Mouse (Mus musculus) CH12.LX (cell line): Measurements from ENCODE around the gene Tshz2. TPM values are rescaled to one million over a fixed set of nuclear protein-coding genes. Genes with fewer than 3 reads are reported as not detected.

Experiments
- DNase-seq: peaks from one replicate; pipeline ENCODE4 v3.0.0-alpha.2; 2013; ENCODE audit errors: extremely low read depth
- H3K27ac ChIP-seq: 2 replicates; pipeline ENCODE4 v1.5.1; 2012; ENCODE audit warnings: low read depth, mild to moderate bottlenecking, control low read depth, moderate library complexity; ENCODE audit not compliant: insufficient read depth
- H3K27me3 ChIP-seq: replicated peaks from 2 replicates; pipeline ENCODE3; 2012; ENCODE audit warnings: inconsistent platforms
- H3K36me3 ChIP-seq, 2 experiments: replicated peaks in 1 of 2; 2 replicates each; pipeline versions ENCODE3 to v1.6.1; 2012; ENCODE audit warnings: inconsistent platforms in 1 of 2, low read length in 1 of 2, mild to moderate bottlenecking in 1 of 2, mixed read lengths in 1 of 2, moderate library complexity in 1 of 2; ENCODE audit not compliant: control insufficient read depth in 1 of 2, insufficient read depth in 1 of 2
- H3K4me1 ChIP-seq, 2 experiments: 2 replicates each; pipeline ENCODE4 v1.6.1; 2012; ENCODE audit warnings: inconsistent platforms in 1 of 2, moderate library complexity in 1 of 2; ENCODE audit not compliant: insufficient read depth in 2 of 2, control insufficient read depth in 1 of 2
- H3K4me2 ChIP-seq: 2 replicates; pipeline ENCODE4 v1.6.1; 2012; ENCODE audit warnings: low read depth, mild to moderate bottlenecking, control low read depth; ENCODE audit not compliant: poor library complexity, insufficient read depth, severe bottlenecking
- H3K4me3 ChIP-seq, 3 experiments: fragments of 150-350 bp in 1 of 3; sonication (generic) in 1 of 3; replicated peaks in 1 of 3; 2 replicates each; pipeline versions ENCODE3 to v1.5.1; 2011 to 2012; ENCODE audit warnings: low read depth in 2 of 3, low read length in 2 of 3, mild to moderate bottlenecking in 2 of 3, moderate library complexity in 2 of 3, control low read depth in 1 of 3, improper control_type of control experiment in 1 of 3, inconsistent platforms in 1 of 3, mixed read lengths in 1 of 3; ENCODE audit not compliant: poor library complexity in 1 of 3
- H3K79me2 ChIP-seq: replicated peaks from 2 replicates; pipeline ENCODE4 v1.6.1; 2012; ENCODE audit warnings: mild to moderate bottlenecking, moderate library complexity; ENCODE audit not compliant: control insufficient read depth, poor library complexity, insufficient read depth, severe bottlenecking; ENCODE audit errors: extremely low read depth
- H3K9ac ChIP-seq: 2 replicates; pipeline ENCODE4 v1.6.1; 2012; ENCODE audit warnings: low read depth, mild to moderate bottlenecking, control low read depth, moderate library complexity; ENCODE audit not compliant: insufficient read depth
- H3K9me3 ChIP-seq: replicated peaks from 2 replicates; pipeline ENCODE3; 2012; ENCODE audit warnings: low read length, inconsistent platforms, mixed read lengths
- CHD1 ChIP-seq: IDR thresholded peaks from 2 replicates; pipeline ENCODE4 v1.6.1; 2012; ENCODE audit warnings: low read depth, low read length, improper control_type of control experiment, inconsistent platforms
- CHD2 ChIP-seq: IDR thresholded peaks from 2 replicates; pipeline ENCODE4 v1.6.1; 2011; ENCODE audit warnings: low read length, improper control_type of control experiment
- CTCF ChIP-seq, 2 experiments: IDR thresholded peaks in 1 of 2; conservative IDR thresholded peaks in 1 of 2; 2 replicates each; pipeline ENCODE4 v1.5.1; 2011 to 2012; ENCODE audit warnings: low read depth in 2 of 2, low read length in 2 of 2, improper control_type of control experiment in 1 of 2, inconsistent platforms in 1 of 2, mild to moderate bottlenecking in 1 of 2, moderate library complexity in 1 of 2
- ELF1 ChIP-seq: IDR thresholded peaks from 2 replicates; pipeline ENCODE4 v1.6.1; 2014; ENCODE audit warnings: low read depth, mild to moderate bottlenecking, inconsistent platforms, low read length, improper control_type of control experiment
- GABPA ChIP-seq: IDR thresholded peaks from 2 replicates; pipeline ENCODE4 v1.6.1; 2012; ENCODE audit warnings: low read depth, low read length, improper control_type of control experiment, inconsistent platforms; ENCODE audit not compliant: insufficient replicate concordance
- HCFC1 ChIP-seq: IDR thresholded peaks from 2 replicates; pipeline ENCODE4 v1.6.1; 2012; ENCODE audit warnings: low read depth, mild to moderate bottlenecking, inconsistent platforms, low read length, improper control_type of control experiment
- IRF4 ChIP-seq: IDR thresholded peaks from 2 replicates; pipeline ENCODE4 v1.6.1; 2014; ENCODE audit warnings: low read depth, mild to moderate bottlenecking, inconsistent platforms, low read length, improper control_type of control experiment
- JUND ChIP-seq: conservative IDR thresholded peaks from 2 replicates; pipeline ENCODE4 v1.6.1; 2011; ENCODE audit warnings: low read depth, low read length, improper control_type of control experiment
- KAT2A ChIP-seq: IDR thresholded peaks from 2 replicates; pipeline ENCODE4 v1.6.1; 2012; ENCODE audit warnings: low read length, improper control_type of control experiment, inconsistent platforms; ENCODE audit not compliant: insufficient replicate concordance
- MAX ChIP-seq: IDR thresholded peaks from 2 replicates; pipeline ENCODE4 v1.6.1; 2011; ENCODE audit warnings: low read length, improper control_type of control experiment
- MAZ ChIP-seq: IDR thresholded peaks from 2 replicates; pipeline ENCODE4 v1.6.1; 2012; ENCODE audit warnings: low read depth, mild to moderate bottlenecking, inconsistent platforms, low read length, improper control_type of control experiment, moderate library complexity
- NRF1 ChIP-seq: IDR thresholded peaks from 2 replicates; pipeline ENCODE4 v1.6.1; 2014; ENCODE audit warnings: low read depth, mild to moderate bottlenecking, inconsistent platforms, low read length, improper control_type of control experiment, moderate library complexity
- PAX5 ChIP-seq: IDR thresholded peaks from 2 replicates; pipeline ENCODE4 v1.6.1; 2012; ENCODE audit warnings: low read length, inconsistent platforms, mixed read lengths
- RCOR1 ChIP-seq: conservative IDR thresholded peaks from 2 replicates; pipeline ENCODE4 v1.6.1; 2012; ENCODE audit warnings: low read depth, mild to moderate bottlenecking, inconsistent platforms, low read length, improper control_type of control experiment
- SMC3 ChIP-seq: IDR thresholded peaks from 2 replicates; pipeline ENCODE4 v1.6.1; 2011; ENCODE audit warnings: low read depth, low read length, improper control_type of control experiment
- TBP ChIP-seq: conservative IDR thresholded peaks from 2 replicates; pipeline ENCODE4 v1.6.1; 2011; ENCODE audit warnings: low read depth, low read length, improper control_type of control experiment
- TCF12 ChIP-seq: IDR thresholded peaks from 2 replicates; pipeline ENCODE4 v1.6.1; 2014; ENCODE audit warnings: low read depth, mild to moderate bottlenecking, inconsistent platforms, low read length, improper control_type of control experiment
- UBTF ChIP-seq: IDR thresholded peaks from 2 replicates; pipeline ENCODE4 v1.6.1; 2012; ENCODE audit warnings: low read depth, mild to moderate bottlenecking, inconsistent platforms, low read length, improper control_type of control experiment, moderate library complexity
- USF2 ChIP-seq: conservative IDR thresholded peaks from 2 replicates; pipeline ENCODE4 v1.6.1; 2011; ENCODE audit warnings: low read depth, low read length, improper control_type of control experiment
- ZC3H11A ChIP-seq: IDR thresholded peaks from 2 replicates; pipeline ENCODE4 v1.6.1; 2012; ENCODE audit warnings: low read depth, mild to moderate bottlenecking, inconsistent platforms, low read length, improper control_type of control experiment
- ZNF384 ChIP-seq: IDR thresholded peaks from 2 replicates; pipeline ENCODE4 v1.6.1; 2012; ENCODE audit warnings: low read depth, low read length, improper control_type of control experiment, inconsistent platforms
- dilution Hi-C: fragments of 300-500 bp; cut with MboI; formaldehyde crosslinking; loops from 2 replicates; pipeline ENCODE4 v1.14.3; 2020; ENCODE audit warnings: low sequenced_read_pairs; ENCODE audit not compliant: extremely low pct_unique_long_range_greater_than_20kb, extremely low pct_ligation_motif_present
- in situ Hi-C: fragments of 300-500 bp; cut with MboI; formaldehyde crosslinking; loops from 3 replicates; pipeline ENCODE4 v1.14.3; 2019; ENCODE audit warnings: low sequenced_read_pairs, low pct_ligation_motif_present, low pct_unique_long_range_greater_than_20kb, mixed read lengths
- polyA plus RNA-seq: library from polyadenylated mRNA; unstranded; fragments of >175 nt; gene quantifications from 2 replicates; pipeline ENCODE4 v1.2.1, GENCODE M21; 2012; ENCODE audit warnings: low read depth; ENCODE audit not compliant: insufficient read length
- total RNA-seq, 2 experiments: library from RNA; depleted of rRNA; stranded (reverse); fragments of 300-350 nt in 1 of 2; fragments of >200 nt in 1 of 2; gene quantifications; 2 replicates each; pipeline ENCODE4 v1.2.3; 2012 to 2014

Tshz2 gene
- total and polyA plus RNA-seq, 3 experiments: not detected

- H3K4me2 ChIP-seq: no peak overlapping the region
- no peak overlapping the region for H3K27ac ChIP-seq
- in situ Hi-C loops: no loop called here
- dilution Hi-C loops: no loop called here
- H3K36me3 ChIP-seq: no peaks in the 10 kb centered on the region
- H3K4me3 ChIP-seq: no peak overlapping the region
- no peak for TF ChIP-seq GABPA
- TF ChIP-seq, all 38 proteins: peak for 0
- Histone ChIP-seq H3K4me1 (no peaks in the 10 kb centered on the region), H3K79me2 (no peaks in the 10 kb centered on the region), H3K9ac (no peak overlapping the region), H3K27me3 (no peaks in the 10 kb centered on the region), H3K9me3 (peaks cover 88% of the 10 kb centered on the region)
- DNase-seq: no peak
Observed at GRCm38 (mm10) chr2:169695025-169695424, 62.2 kb downstream of the Tshz2 start.

- dilution Hi-C loops: no loop called here
- in situ Hi-C loops: no loop called here
- Histone ChIP-seq H3K79me2 (no peaks in the 10 kb centered on the region), H3K27ac (no peak overlapping the region), H3K4me2 (no peak overlapping the region), H3K27me3 (no peaks in the 10 kb centered on the region), H3K9me3 (peaks cover 93% of the 10 kb centered on the region)
- no peak for DNase-seq
- TF ChIP-seq ZNF384 (no peak), NRF1 (no peak), IRF4 (no peak), CHD1 (no peak), USF2 (no peak)
- TF ChIP-seq, all 38 proteins: peak for 0
- Histone ChIP-seq H3K36me3 (no peaks in the 10 kb centered on the region), H3K9ac (no peak overlapping the region), H3K4me1 (no peaks in the 10 kb centered on the region), H3K4me3 (no peak overlapping the region)
Observed at GRCm38 (mm10) chr2:169699141-169699540, 66.3 kb downstream of the Tshz2 start.

GRCm38 (mm10) chr2:169699862-169700511 lies 67.2 kb downstream of the Tshz2 start:
- Histone ChIP-seq H3K4me1 (no peaks in the 10 kb centered on the region), H3K4me2 (no peak overlapping the region), H3K9ac (no peak overlapping the region), H3K36me3 (no peaks in the 10 kb centered on the region), H3K79me2 (no peaks in the 10 kb centered on the region), H3K9me3 (peaks cover 91% of the 10 kb centered on the region), H3K4me3 (no peak overlapping the region), H3K27ac (no peak overlapping the region), H3K27me3 (no peaks in the 10 kb centered on the region)
- dilution Hi-C loops (no loop called here), in situ Hi-C loops (no loop called here)
- no peak for TF ChIP-seq HCFC1
- no peak for TF ChIP-seq ZNF384
- TF ChIP-seq MAZ: no peak
- no peak for TF ChIP-seq CTCF (conservative IDR thresholded peaks at IDR 0.05 in 1 of 2, IDR thresholded peaks at IDR 0.05 in 1 of 2; ENCODE audit: low read depth in 2 of 2, low read length in 2 of 2)
- no peak for TF ChIP-seq ZC3H11A
- TF ChIP-seq PAX5: no peak
- TF ChIP-seq UBTF: no peak
- no peak for TF ChIP-seq TBP
- TF ChIP-seq KAT2A: no peak
- TF ChIP-seq CHD2: no peak
- TF ChIP-seq ELF1: no peak
- no peak for TF ChIP-seq MAX
- no peak for TF ChIP-seq SMC3
- TF ChIP-seq TCF12: no peak
- no peak for TF ChIP-seq RCOR1
- TF ChIP-seq IRF4: no peak
- no peak for TF ChIP-seq JUND
- no peak for DNase-seq
